Mouse (Mus musculus): ENCODE measurements around the gene Gramd1b. TPM values are rescaled to one million over a fixed set of nuclear protein-coding genes. Genes with fewer than 3 reads are reported as not detected.

Gene Gramd1b
- total and polyA plus RNA-seq, 2 experiments from 2014 or later, result 3.2 to 17.4 TPM

GRCm38 (mm10) chr9:40301475-40301874, 229.7 kb downstream of the Gramd1b start:
- Histone ChIP-seq H3K9ac (replicated peaks; ENCODE audit: low read depth, low read length) (no peak overlapping the region), H3K4me3 (ENCODE audit: low read depth, low read length) (no peak overlapping the region), H3K9me3 (replicated peaks; ENCODE audit: control insufficient read depth, low read length) (no peaks in the 10 kb centered on the region), H3K4me2 (ENCODE audit: low read depth, low read length) (no peak overlapping the region), H3K36me3 (replicated peaks; ENCODE audit: control insufficient read depth, insufficient read depth, low read length) (peaks cover 64% of the 10 kb centered on the region), H3K27ac (ENCODE audit: low read depth) (no peak overlapping the region), H3K4me1 (ENCODE audit: control insufficient read depth, insufficient read depth) (no peaks in the 10 kb centered on the region), H3K27me3 (ENCODE audit: control insufficient read depth, insufficient read depth, low read length) (no peaks in the 10 kb centered on the region)
- TF ChIP-seq CTCF (IDR thresholded peaks at IDR 0.05; ENCODE audit: low read depth) (no peak), EP300 (IDR thresholded peaks at IDR 0.05; ENCODE audit: low read depth) (no peak)
- 60% methylated on average over 5 of the region's 5 CpGs for WGBS
- DNase-seq (ENCODE audit: low spot score), result no peak
- ATAC-seq (ENCODE audit: insufficient read depth, low read depth), result no peak

- Histone ChIP-seq H3K9me3 (replicated peaks; ENCODE audit: control insufficient read depth, low read length) (no peaks in the 10 kb centered on the region), H3K36me3 (replicated peaks; ENCODE audit: control insufficient read depth, insufficient read depth, low read length) (peaks cover 66% of the 10 kb centered on the region), H3K27ac (ENCODE audit: low read depth) (no peak overlapping the region), H3K4me1 (ENCODE audit: control insufficient read depth, insufficient read depth) (no peaks in the 10 kb centered on the region), H3K4me3 (ENCODE audit: low read depth, low read length) (no peak overlapping the region), H3K27me3 (ENCODE audit: control insufficient read depth, insufficient read depth, low read length) (no peaks in the 10 kb centered on the region), H3K9ac (replicated peaks; ENCODE audit: low read depth, low read length) (no peak overlapping the region), H3K4me2 (ENCODE audit: low read depth, low read length) (no peak overlapping the region)
- ATAC-seq (ENCODE audit: insufficient read depth, low read depth), result no peak
- WGBS, result 88% methylated on average over 15 of the region's 15 CpGs
- no peak for DNase-seq (ENCODE audit: low spot score)
- TF ChIP-seq CTCF (IDR thresholded peaks at IDR 0.05; ENCODE audit: low read depth) (no peak), EP300 (IDR thresholded peaks at IDR 0.05; ENCODE audit: low read depth) (no peak)
These were observed 230.9 kb downstream of the Gramd1b start for GRCm38 (mm10) chr9:40300018-40300989.

DNA sequence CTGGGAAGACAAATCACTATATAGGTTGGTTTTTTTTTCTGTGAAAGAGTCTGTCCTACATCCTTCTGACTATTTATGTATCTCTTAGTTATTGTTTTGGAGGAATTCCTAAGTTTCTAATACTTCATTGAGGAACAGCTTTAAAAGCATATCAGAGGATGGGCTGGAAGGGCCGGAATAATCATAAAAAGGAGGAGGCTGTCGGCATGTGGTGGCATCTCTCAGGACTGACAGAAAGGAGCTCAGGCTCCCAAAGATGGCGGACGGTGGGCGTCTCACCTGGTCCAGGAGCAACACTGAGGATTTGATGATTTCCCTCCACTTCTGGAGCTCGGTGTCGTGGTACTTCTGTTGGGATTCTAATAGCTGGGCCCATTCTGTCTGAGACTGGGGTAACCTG, 231.9 kb downstream of the Gramd1b start:
- H3K27me3 ChIP-seq (ENCODE audit: control insufficient read depth, insufficient read depth, low read length), result no peaks in the 10 kb centered on the region
- H3K36me3 ChIP-seq (replicated peaks; ENCODE audit: control insufficient read depth, insufficient read depth, low read length), result peaks cover 57% of the 10 kb centered on the region
- WGBS, result 97% methylated on average over 7 of the region's 7 CpGs
- no peaks in the 10 kb centered on the region for H3K9me3 ChIP-seq (replicated peaks; ENCODE audit: control insufficient read depth, low read length)
- TF ChIP-seq EP300 (IDR thresholded peaks at IDR 0.05; ENCODE audit: low read depth), result no peak
- TF ChIP-seq CTCF (IDR thresholded peaks at IDR 0.05; ENCODE audit: low read depth), result no peak
- H3K27ac ChIP-seq (ENCODE audit: low read depth), result no peak overlapping the region
- H3K4me3 ChIP-seq (ENCODE audit: low read depth, low read length), result no peak overlapping the region
- ATAC-seq (ENCODE audit: insufficient read depth, low read depth) (no peak), DNase-seq (ENCODE audit: low spot score) (no peak)
- no peaks in the 10 kb centered on the region for H3K4me1 ChIP-seq (ENCODE audit: control insufficient read depth, insufficient read depth)
- no peak overlapping the region for H3K4me2 ChIP-seq (ENCODE audit: low read depth, low read length)
- no peak overlapping the region for H3K9ac ChIP-seq (replicated peaks; ENCODE audit: low read depth, low read length)

DNA sequence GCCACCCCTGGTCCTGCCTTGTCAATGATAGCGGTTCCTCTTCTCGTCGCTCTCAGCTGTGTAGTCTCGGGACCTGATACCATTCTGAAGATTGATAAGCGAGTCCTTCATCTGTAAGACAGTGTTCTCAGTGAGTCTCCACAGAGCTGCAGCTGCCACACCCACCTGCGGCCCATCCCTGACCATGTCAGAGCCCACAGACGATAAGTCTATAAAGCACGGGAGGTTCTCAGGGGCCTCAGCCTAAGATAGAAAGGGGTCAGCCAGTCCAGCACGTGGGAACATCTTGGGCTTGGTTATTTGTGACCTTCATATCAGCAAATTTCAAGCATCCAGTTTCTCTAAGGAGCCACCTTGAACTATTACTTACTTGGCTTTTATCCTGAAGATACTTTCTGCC, 233.2 kb downstream of the Gramd1b start:
- peaks cover 52% of the 10 kb centered on the region for H3K36me3 ChIP-seq (replicated peaks; ENCODE audit: control insufficient read depth, insufficient read depth, low read length)
- no peak overlapping the region for H3K9ac ChIP-seq (replicated peaks; ENCODE audit: low read depth, low read length)
- no peak overlapping the region for H3K27ac ChIP-seq (ENCODE audit: low read depth)
- WGBS, result 79% methylated on average over 9 of the region's 9 CpGs
- TF ChIP-seq CTCF (IDR thresholded peaks at IDR 0.05; ENCODE audit: low read depth) (no peak), EP300 (IDR thresholded peaks at IDR 0.05; ENCODE audit: low read depth) (no peak)
- H3K4me3 ChIP-seq (ENCODE audit: low read depth, low read length), result no peak overlapping the region
- H3K27me3 ChIP-seq (ENCODE audit: control insufficient read depth, insufficient read depth, low read length), result no peaks in the 10 kb centered on the region
- ATAC-seq (ENCODE audit: insufficient read depth, low read depth) (no peak), DNase-seq (ENCODE audit: low spot score) (no peak)
- H3K4me1 ChIP-seq (ENCODE audit: control insufficient read depth, insufficient read depth), result no peaks in the 10 kb centered on the region
- no peak overlapping the region for H3K4me2 ChIP-seq (ENCODE audit: low read depth, low read length)
- H3K9me3 ChIP-seq (replicated peaks; ENCODE audit: control insufficient read depth, low read length), result no peaks in the 10 kb centered on the region

- Histone ChIP-seq H3K27ac (ENCODE audit: low read depth) (no peak overlapping the region), H3K36me3 (replicated peaks; ENCODE audit: control insufficient read depth, insufficient read depth, low read length) (peaks cover 50% of the 10 kb centered on the region), H3K9me3 (replicated peaks; ENCODE audit: control insufficient read depth, low read length) (no peaks in the 10 kb centered on the region), H3K4me2 (ENCODE audit: low read depth, low read length) (no peak overlapping the region), H3K9ac (replicated peaks; ENCODE audit: low read depth, low read length) (no peak overlapping the region), H3K4me1 (ENCODE audit: control insufficient read depth, insufficient read depth) (no peaks in the 10 kb centered on the region), H3K4me3 (ENCODE audit: low read depth, low read length) (no peak overlapping the region), H3K27me3 (ENCODE audit: control insufficient read depth, insufficient read depth, low read length) (no peaks in the 10 kb centered on the region)
- ATAC-seq (ENCODE audit: insufficient read depth, low read depth) (no peak), DNase-seq (ENCODE audit: low spot score) (no peak)
- 82% methylated on average over 5 of the region's 5 CpGs for WGBS
- TF ChIP-seq EP300 (IDR thresholded peaks at IDR 0.05; ENCODE audit: low read depth), result no peak
- TF ChIP-seq CTCF (IDR thresholded peaks at IDR 0.05; ENCODE audit: low read depth), result no peak
These were observed 234.9 kb downstream of the Gramd1b start for GRCm38 (mm10) chr9:40296251-40296650.

Measured in heart, postnatal 0 days (tissue).